Mouse (Mus musculus): Measurements from ENCODE around the gene Phgdh.

Phgdh gene

DNA sequence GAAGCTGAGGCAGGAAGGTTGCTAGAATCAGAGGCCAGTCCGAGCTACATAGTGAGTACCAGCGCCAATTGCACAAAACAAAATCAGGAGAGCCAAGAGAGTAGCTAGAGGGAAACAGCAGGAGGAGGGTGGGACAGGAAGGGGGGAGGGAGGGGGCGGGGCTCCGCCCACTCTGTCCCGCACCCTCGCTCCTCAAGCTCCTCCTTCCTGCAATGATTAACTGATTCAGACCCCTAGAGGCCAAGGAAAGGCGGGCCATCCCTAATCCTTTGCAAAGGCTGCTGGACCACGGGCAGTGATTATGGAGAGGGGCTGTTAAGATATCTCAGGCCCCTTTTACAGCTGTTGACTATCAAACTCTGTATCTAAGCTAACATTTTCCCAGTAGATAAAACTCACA is 8.9 kb upstream of the Phgdh start:
- in situ Hi-C loops (cut with MboI; ENCODE audit: low sequenced_read_pairs), result no loop called here

DNA sequence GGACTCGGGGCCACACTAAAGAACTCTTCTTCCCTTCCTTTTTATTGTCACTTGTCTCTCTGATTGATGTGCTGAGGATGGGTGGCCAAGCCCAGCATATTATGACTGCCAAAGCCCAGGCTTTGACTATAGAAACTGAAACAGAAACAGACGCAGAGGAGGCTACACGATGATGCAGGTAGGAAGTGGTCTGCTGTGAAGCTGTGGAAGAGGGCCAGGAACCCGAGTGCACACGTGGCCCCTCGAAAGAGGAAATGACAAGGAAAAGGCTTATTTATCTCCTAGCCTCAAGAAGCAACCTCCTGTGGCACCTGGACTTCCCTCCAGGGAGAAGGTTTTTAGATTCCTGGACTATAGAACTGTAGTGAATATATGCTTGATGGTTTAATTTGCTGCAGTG is 8.3 kb upstream of the Phgdh start:
- in situ Hi-C loops (cut with MboI; ENCODE audit: low sequenced_read_pairs), result no loop called here

DNA sequence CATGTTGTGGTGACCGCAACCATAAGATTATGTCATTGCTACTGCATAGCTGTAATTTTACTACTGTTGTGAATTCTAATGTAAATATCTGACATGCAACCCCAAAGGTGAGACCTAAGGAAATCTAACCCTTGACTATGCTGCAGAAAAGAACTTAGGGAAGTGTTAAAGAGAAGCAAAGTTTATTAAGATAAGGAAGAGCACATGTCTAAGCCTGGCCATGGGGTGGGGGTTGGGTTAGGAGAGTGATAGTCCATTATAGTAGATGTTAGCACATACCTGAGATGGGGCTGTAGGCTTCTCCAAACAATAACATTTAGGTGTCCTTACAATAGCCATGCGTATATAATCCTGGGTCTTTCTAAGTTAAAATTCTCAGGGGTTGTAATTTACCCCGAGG is 3.4 kb upstream of the Phgdh start:
- in situ Hi-C loops (cut with MboI; ENCODE audit: low sequenced_read_pairs), result no loop called here

DNA sequence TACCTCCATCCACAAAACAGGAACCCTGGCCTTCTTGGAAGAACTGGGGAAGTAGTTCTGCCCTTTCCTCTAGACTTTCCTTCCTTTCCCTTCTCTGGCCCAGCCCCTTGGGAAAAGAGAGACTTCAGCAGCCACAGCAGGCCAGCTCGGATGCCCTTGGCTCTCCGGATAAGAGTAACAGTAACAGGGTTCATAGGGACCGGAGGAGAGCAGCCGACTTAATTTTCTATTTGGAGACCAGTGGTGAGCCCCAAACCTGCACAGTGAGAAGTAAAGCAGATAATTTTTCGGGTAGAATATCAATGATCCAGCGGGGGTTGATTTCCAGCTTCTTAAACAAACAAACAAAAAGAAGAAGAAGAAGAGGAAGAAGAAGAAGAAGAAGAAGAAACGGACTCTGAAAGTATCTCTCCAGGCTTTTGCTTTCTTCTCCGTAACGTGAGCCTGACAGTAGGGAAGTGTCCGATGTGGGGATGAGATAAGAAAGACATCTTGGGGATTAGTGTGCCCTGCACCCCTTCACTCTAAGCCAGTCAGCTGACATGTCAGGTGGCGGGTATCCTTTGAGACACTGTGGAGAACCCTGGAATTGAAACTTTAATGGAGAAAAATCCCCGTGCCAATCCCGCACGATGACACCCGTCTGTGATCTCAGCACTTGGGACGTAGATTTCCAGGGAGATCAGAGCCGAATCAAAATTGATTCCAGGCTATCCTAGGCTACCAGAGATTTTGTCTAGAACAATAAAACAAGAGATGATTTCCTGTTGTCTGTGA is 1.2 kb upstream of the Phgdh start:
- in situ Hi-C loops (cut with MboI; ENCODE audit: low sequenced_read_pairs), result no loop called here

DNA sequence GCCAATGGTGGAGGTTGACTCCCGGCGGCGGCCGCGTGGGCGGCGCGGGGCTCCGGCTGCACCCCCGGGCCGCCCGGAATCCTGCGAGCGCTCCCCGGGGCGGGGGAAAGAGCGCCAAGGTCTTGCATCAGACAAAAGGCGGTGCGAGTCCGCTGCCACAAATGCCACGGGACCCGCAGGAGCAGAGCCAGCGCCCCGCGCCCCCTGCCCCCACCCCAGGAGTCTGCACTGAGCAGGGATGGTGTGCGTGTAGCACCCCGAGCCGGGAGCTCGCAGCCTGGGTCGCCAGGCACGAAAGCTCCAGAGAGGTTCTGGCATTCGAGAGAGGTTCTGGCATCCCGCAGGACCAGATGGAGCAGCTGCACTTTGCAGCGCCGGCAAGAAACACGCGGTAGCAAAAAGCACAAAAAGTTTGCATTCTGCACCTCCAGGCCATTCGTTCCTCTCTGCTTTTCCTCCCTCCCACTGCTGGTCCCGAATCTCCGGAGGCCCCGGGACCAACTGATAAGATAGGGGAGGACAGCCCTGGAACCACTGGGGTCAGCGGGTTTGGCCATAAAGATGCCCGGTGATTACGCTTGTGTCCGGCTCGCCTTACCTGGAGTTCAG is 589 bp downstream of the Phgdh start:
- in situ Hi-C loops (cut with MboI; ENCODE audit: low sequenced_read_pairs), result no loop called here

DNA sequence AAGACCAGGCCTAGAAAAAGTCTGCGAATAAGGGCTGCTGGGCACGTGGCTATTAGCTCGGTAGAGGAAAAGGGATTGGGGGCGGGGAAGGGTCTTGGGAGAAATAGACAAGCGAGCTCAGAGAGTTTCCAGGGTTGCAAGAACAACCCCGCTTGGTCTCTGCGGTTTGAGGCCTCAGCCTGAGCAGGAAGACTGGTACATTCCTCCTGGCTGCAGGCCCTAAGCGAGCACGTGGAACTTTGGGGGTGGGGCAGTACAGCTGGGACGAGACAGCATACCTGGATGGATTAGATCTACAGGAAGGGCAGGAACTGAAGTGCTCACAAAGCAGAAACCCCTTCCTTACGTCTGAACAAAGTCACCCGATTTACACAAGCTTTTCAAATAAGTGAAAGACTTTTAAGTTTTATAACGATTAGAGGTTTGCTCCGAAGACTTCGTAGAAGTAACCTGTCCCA is 1.2 kb downstream of the Phgdh start:
- in situ Hi-C loops (cut with MboI; ENCODE audit: low sequenced_read_pairs), result no loop called here

DNA sequence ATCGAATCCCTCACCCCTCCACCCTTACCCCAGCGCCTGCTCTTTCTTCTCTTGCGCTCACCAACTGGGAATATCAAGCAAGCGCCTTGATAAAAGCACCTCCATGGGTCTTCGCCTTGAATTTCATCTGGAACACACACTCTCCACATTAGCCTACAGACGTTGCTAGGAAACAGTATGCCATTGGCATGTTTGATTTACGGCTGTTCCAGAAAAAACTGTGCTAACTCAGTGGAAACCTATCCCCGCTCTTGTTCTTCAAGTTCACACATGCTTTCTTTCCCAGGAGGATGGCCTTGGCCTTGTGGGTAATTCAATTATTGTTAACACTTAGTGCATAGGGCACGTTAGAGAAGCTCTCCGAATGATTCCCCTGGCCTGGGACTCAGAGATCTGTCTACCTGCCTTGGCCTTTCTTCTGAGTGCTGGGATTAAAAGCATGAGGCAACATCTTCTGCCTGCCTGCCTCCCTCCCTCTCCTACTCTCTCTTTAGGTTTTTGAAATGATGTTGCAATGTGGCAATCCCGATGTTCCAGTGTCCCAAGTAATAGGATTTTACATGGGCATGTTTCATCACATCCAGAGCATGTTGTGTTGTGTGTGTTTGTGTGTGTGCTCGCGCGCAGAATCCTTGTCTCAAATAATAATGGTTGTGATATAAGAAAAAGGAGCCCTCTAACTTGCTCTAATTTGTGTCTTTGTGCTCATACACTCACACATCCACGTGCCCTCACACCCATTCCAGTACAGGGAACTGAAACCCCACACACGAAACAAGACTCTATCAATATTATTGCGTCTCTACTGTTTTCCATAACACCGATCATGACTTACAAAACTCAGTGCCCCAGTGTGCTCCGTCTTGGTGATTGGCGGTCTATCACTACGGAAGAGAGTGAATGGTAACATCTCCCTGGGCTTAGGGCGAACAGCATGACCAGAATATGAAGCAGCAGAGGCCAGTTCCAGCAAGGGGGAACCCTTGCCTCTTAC is 2.8 kb downstream of the Phgdh start:
- in situ Hi-C loops (cut with MboI; ENCODE audit: low sequenced_read_pairs), result no loop called here

DNA sequence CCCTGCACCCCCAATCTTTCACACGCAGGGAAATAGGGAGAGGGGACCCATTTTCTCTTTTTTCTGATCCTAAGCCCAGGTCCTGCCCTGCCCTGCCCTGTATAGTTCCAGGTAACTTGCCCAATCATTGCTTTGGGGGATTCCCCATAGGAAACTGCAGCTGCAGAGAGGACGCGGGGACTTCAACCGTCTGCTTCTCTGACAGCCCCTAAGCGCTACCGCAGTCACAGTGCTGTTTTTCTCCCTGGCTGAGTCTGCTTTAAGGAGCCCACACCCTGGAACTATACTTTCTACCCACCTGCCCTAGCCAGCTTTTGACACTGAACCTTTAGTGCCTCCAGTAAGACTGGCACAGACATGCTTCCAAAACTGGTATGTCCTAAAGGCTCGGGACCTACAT is 3.9 kb downstream of the Phgdh start:
- in situ Hi-C loops (cut with MboI; ENCODE audit: low sequenced_read_pairs), result no loop called here

DNA sequence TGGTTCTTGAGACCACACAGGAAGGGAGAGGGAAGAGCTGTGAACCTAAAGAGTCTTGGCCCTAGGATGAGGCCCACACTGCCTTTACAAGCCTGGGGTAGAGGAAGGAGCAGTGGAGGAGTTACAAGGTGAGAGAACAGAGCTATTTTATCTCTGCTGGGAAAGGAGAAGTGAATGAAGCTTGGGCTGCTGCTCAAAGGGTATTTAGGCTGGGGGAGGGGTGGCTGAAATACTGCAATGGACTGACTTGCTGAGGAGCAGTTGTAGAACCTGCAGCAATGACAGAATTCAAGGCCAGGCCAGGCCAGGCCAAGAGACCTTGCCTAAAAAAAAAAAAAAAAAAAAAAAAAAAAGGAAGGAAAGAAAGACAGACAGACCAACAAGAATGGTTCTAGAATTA is 4.5 kb downstream of the Phgdh start:
- in situ Hi-C loops (cut with MboI; ENCODE audit: low sequenced_read_pairs), result no loop called here

DNA sequence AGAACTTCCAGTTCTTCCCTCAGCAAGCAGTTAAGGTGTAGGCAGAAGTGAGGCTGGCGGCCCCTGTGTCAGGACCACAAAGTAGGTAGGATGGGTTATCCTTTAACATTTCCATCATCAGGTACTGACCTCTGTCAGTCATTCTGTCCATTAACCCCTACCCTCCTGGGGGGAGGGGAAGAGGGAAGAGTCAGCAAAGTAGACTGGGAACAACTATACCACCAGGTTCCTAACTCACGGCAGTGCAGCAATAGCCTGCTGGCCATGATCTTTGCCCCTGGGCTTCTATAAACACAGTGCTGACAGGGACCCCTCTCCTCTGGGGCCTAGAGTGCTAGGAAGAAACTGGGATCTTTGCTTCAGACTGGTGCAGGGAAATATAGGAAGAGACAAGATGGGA is 5.8 kb downstream of the Phgdh start:
- in situ Hi-C loops (cut with MboI; ENCODE audit: low sequenced_read_pairs), result no loop called here

DNA sequence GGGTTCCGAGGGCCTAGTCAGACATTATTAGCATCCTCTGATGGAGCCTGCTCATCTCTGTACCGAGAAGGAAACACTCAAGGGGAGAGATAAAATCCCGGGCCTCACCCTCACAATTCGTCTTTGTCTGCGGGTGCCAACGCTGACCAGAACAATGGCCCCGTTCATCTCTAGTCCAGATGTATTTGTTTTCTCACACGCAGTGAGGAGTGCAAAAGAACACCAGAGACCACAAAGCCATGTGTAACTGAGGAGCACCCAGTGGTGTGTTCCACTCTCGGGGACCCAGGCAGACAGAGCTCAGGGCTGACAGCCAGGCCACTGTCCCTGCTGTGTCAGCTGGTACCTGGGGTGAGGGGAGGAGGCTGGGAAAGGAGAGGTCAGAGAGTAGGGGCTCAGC is 15.6 kb downstream of the Phgdh start:
- in situ Hi-C loops (cut with MboI; ENCODE audit: low sequenced_read_pairs), result loop anchor here (25.0 kb wide), 1 partner anchor 387 kb away; no protein-coding TSS in a partner anchor

DNA sequence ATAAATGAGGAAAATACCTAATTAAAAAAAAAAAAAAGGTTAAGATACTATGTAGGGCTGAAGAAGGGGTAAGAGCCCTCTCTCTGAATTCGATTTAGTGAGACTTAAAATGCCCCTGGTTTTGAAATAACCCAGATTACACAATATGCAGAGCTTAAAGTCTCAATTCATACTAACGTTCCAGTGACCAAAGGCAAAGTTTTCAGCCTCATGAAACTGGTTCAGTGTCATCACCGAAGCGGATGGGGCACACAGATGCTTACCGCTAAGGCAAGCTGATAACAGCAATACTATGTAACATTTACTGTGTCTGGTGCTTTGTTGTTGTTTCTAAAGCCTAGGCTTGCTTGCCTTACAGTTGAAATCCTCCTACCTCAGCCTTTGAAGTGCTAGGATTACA is 17.6 kb downstream of the Phgdh start:
- in situ Hi-C loops (cut with MboI; ENCODE audit: low sequenced_read_pairs), result loop anchor here (25.0 kb wide), 1 partner anchor 385 kb away; no protein-coding TSS in a partner anchor

DNA sequence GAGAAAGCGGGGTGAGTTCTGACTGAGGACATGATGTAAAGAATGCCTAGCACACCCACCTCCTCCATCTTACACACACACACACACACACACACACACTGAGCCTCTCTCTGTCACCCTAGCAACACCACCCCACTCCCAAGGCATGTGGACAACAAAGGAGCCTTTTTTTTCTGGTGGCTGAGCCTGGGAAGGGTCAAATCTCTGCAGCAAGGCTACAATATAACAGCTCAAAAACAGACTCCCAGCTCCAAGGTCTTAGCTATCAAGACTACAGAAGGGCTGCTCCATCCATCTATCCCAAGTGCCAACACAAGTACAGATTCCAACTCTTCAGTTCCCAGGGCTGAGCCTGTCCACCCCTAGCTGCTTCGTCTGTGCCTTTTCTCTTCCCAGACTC is 20.6 kb downstream of the Phgdh start:
- in situ Hi-C loops (cut with MboI; ENCODE audit: low sequenced_read_pairs), result loop anchor here (25.0 kb wide), 1 partner anchor 382 kb away; no protein-coding TSS in a partner anchor

DNA sequence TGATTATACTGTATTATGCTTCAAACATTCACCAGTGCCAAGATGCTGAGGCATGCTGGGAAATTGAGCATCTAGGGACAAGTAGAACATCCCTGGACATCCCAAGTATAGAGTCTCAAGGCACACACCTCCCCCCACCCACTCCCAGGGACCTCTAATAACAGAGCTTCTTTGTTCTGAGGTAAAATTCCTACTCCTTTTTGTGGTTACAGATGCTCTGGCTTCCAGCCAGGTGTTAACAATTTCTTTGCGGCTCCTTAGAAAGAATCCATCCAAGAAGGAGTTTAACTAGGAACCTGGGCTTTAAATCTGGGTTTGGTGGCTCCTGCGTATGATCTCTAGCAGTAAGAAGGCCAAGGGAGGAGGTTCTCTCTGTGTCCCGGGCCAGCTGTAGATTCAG is 22.6 kb downstream of the Phgdh start:
- in situ Hi-C loops (cut with MboI; ENCODE audit: low sequenced_read_pairs), result loop anchor here (25.0 kb wide), 1 partner anchor 380 kb away; no protein-coding TSS in a partner anchor

DNA sequence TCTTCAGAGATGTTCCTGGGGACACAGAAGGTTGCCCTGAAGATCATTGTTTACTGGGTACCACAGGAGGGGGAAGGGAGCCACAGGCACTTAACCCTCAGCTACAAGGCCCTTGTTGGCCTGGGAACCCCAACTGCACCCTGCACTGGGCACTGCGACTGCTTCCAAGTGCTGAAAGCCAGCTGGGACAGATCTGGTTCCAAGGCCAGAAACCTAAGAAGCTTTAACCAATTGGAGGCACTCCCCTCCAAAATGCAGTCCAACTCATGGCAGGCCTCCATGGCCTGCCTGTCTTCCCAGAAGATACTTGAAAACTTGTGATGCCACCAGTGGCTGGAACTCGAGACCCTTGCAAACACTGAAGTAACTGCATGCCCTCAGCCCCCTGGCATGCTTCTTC is 24.6 kb downstream of the Phgdh start:
- in situ Hi-C loops (cut with MboI; ENCODE audit: low sequenced_read_pairs), result loop anchor here (25.0 kb wide), 1 partner anchor 378 kb away; no protein-coding TSS in a partner anchor

DNA sequence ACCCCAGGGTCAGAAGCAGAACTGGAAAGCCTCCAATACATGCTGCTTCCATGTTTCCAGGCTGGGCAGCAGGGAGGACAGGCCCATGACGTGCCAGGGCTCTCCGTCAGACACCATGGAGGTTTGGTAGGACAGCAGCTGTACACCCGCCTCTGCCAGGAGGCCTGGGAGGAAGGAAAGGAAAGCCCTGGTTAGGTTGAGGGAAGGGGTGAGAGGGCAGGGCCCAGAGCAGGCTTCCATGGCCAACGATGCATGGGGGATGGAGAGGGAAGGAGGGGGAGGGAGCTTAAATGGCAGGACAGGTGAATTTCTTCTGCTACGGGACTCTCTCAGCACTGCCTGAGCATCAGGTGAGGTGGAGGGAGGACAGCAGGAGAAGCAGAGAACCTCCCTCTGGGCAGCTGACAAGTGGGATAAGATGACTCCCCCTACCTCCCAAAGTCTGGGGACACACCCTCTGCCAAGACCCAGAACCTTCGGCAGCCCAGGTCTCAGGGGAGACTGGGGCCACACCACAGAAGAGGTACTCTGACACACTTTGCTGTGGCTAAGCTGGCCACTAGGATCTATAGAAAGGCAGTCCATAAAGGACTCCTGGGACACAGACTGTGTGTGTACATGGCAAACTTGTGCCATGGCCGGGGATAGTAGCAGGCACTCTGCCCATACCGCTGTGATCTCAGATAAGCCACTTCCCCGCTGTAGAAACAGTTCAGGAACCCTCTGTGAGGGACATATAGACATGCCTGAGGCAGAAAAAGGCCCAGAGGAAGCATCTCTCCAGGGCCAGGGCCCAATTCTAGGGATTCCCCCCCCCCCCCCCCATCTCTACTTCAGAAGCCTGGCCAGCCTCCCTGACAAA is 26.3 kb downstream of the Phgdh start:
- in situ Hi-C loops (cut with MboI; ENCODE audit: low sequenced_read_pairs), result loop anchor here (25.0 kb wide), 1 partner anchor 376 kb away; no protein-coding TSS in a partner anchor

DNA sequence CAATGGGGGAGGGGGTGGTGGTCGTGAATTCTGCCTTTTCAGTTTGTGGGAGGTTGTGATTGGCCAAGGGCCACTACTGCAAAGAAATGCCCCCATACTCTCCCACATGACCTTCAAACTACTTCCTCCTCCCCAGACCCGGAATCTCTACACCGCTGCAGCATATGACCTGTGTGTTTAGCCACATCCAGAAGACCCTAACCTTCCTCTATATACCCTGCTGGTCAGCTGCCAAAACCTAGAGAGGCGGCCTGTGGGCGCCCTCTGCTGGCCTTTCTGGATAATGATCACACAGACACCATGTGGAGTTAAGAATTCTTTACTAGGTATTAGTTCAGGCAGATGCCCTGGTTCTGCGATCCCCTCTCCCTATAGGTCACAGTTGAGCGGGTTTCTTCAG is 26.9 kb downstream of the Phgdh start:
- in situ Hi-C loops (cut with MboI; ENCODE audit: low sequenced_read_pairs), result loop anchor here (25.0 kb wide), 1 partner anchor 376 kb away; no protein-coding TSS in a partner anchor

DNA sequence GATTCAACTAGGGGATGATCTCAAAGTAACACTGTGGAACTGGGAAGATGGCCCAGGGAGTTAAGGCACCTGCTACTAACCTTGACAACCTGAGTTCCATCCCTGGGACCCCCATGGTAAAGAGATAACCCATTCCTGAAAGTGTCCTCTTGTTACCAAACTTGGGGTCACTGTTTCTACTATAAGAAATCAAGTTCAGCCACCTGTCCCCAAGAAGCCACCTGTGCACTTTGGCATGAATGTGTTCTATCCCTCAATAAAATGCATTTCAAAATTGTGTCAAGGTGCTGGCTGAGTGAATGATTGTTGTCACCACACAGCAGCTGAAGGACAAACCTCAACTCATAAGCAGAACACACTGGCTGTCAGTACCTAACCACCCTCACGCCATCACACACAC is 29.3 kb downstream of the Phgdh start:
- in situ Hi-C loops (cut with MboI; ENCODE audit: low sequenced_read_pairs), result loop anchor here (25.0 kb wide), 1 partner anchor 373 kb away; no protein-coding TSS in a partner anchor

DNA sequence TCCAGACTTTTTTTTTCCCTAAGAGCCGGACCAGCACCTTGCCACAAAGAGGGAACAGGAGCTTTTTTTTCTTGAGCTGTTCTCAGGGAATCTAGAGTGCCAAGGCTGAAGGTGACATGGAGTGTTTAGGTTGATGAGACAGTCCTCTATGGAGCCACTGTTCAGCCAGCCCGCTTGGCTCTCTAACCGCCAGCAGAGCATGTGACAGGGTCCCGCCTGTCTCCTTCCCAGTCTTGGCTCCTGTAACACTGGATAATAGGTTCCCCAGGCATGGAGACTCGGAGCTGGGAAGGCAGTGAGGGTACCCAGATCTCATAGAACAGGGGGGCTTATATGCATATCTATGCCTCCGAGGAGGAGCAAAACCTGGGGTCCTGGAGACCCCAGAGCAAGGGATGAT is 31.2 kb downstream of the Phgdh start:
- in situ Hi-C loops (cut with MboI; ENCODE audit: low sequenced_read_pairs), result loop anchor here (25.0 kb wide), 1 partner anchor 371 kb away; no protein-coding TSS in a partner anchor

DNA sequence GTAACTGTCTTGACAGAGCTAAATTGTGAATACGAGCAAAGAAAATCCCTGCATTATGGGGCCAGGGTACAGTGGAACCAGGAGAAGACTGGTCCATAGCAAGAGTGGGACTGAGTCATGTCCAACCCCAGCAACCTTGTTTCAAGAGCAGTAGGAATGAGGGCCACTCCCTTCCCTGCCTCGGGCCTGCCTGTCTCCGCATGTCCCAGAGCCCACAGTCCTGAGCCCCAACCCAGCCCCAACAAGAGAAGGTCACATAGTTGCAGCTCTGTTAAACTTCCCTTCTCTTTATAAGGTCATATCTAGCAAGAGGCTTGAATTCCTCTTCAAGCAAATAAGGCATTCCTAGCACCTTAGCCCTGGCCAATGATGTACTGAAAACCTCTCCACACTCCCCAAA is 38.0 kb downstream of the Phgdh start:
- in situ Hi-C loops (cut with MboI; ENCODE audit: low sequenced_read_pairs), result loop anchor here (25.0 kb wide), 1 partner anchor 364 kb away; no protein-coding TSS in a partner anchor

Data from CH12F3 (cell line).